Mouse (Mus musculus) liver, adult 2 months (tissue): ENCODE data around the gene Rnf207. TPM values are rescaled to one million over a fixed set of nuclear protein-coding genes. Genes with fewer than 3 reads are reported as not detected.

Experiments
- DNase-seq: peaks from one replicate; pipeline ENCODE4 v3.0.0-alpha.2; 2011; ENCODE audit warnings: low read depth, low spot score; ENCODE audit errors: extremely low read depth
- H3K27ac ChIP-seq: fragments of 200-500 bp; replicated peaks from 2 replicates; pipeline ENCODE4 v1.5.1; 2012; ENCODE audit warnings: low read depth, mild to moderate bottlenecking, control low read depth, inconsistent platforms, low read length; ENCODE audit not compliant: insufficient read depth
- H3K27me3 ChIP-seq: fragments of 200-500 bp; 2 replicates; pipeline ENCODE4 v1.6.1; 2012; ENCODE audit warnings: mild to moderate bottlenecking, moderate library complexity, low read length, inconsistent platforms; ENCODE audit not compliant: control insufficient read depth, insufficient read depth
- H3K36me3 ChIP-seq: fragments of 200-500 bp; 2 replicates; pipeline ENCODE4 v1.6.1; 2012; ENCODE audit warnings: low read length, inconsistent platforms; ENCODE audit not compliant: control insufficient read depth, insufficient read depth
- H3K4me1 ChIP-seq: fragments of 200-500 bp; 2 replicates; pipeline ENCODE4 v1.6.1; 2011; ENCODE audit warnings: low read length; ENCODE audit not compliant: control insufficient read depth, insufficient read depth
- H3K4me3 ChIP-seq: fragments of 200-500 bp; 2 replicates; pipeline ENCODE4 v1.5.1; 2011; ENCODE audit warnings: low read depth, mild to moderate bottlenecking, control low read depth, low read length, moderate library complexity; ENCODE audit not compliant: insufficient read depth
- H3K79me2 ChIP-seq: fragments of 200-500 bp; 2 replicates; pipeline ENCODE4 v1.6.1; 2012; ENCODE audit warnings: inconsistent platforms, mild to moderate bottlenecking, low read length, moderate library complexity; ENCODE audit not compliant: control insufficient read depth, insufficient read depth
- H3K9ac ChIP-seq: fragments of 200-500 bp; 2 replicates; pipeline ENCODE4 v1.6.1; 2012; ENCODE audit warnings: low read depth, mild to moderate bottlenecking, control low read depth, inconsistent platforms, low read length
- CTCF ChIP-seq: fragments of 200-500 bp; IDR thresholded peaks from 2 replicates; pipeline ENCODE4 v1.5.1; 2011; ENCODE audit warnings: low read depth, low read length, control low read depth
- POLR2A ChIP-seq: fragments of 200-500 bp; IDR thresholded peaks from 2 replicates; pipeline ENCODE4 v1.6.1; 2011; ENCODE audit warnings: low read length, control low read depth; ENCODE audit not compliant: insufficient read depth; ENCODE audit errors: extremely low read depth
- WGBS: fragments of 180-500 bp; shearing (Covaris S2); methylation state at CpG from one replicate; pipeline ENCODE4 v1.1.7; 2018; 5-methylcytosine and 5-hydroxymethylcytosine counted together
- polyA plus RNA-seq: library from polyadenylated mRNA; depleted of rRNA; stranded (reverse); fragments of >200 nt; gene quantifications from 2 replicates; pipeline ENCODE4 v1.2.3, GENCODE M21; 2012
- total RNA-seq: library from RNA; depleted of rRNA; stranded (reverse); fragments of >200 nt; gene quantifications from 2 replicates; pipeline ENCODE4 v1.2.3, GENCODE M21; 2014

The Rnf207 gene
- total and polyA plus RNA-seq, 2 experiments: 0.13 TPM; not detected in 1

- Histone ChIP-seq H3K4me3 (no peak overlapping the region), H3K9ac (no peak overlapping the region), H3K27me3 (no peaks in the 10 kb centered on the region), H3K36me3 (no peaks in the 10 kb centered on the region), H3K4me1 (no peaks in the 10 kb centered on the region), H3K27ac (no peak overlapping the region), H3K79me2 (no peaks in the 10 kb centered on the region)
- 19% methylated on average over 7 of the region's 7 CpGs for WGBS
- DNase-seq: no peak
- TF ChIP-seq CTCF (no peak), POLR2A (no peak)
These were observed 25.9 kb upstream of the Rnf207 start for GRCm38 (mm10) chr4:152344651-152345050.

DNA sequence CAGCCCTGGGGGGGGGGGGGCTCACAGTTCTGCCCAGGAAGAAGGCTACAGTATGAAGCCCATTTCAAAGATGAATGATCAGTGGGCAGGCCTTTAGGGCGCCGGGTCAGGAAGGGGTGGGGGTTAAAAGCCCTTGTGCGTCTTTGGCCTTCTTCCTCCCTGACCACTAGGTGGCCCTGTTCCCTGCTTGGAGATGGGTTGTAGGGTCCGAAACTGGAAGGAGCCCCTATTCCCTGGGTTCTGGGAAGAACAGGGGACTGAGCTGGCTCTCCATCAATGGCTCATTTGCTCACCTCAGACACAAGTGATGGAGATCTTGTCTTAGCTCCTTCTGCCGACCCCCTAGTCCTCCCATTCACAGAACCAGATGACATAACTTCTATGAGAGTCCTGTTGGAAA is 24.5 kb upstream of the Rnf207 start:
- Histone ChIP-seq H3K9ac (no peak overlapping the region), H3K4me1 (no peaks in the 10 kb centered on the region), H3K36me3 (no peaks in the 10 kb centered on the region), H3K27ac (no peak overlapping the region), H3K79me2 (no peaks in the 10 kb centered on the region), H3K27me3 (peaks cover 9% of the 10 kb centered on the region), H3K4me3 (no peak overlapping the region)
- WGBS: 25% methylated on average over 5 of the region's 5 CpGs
- DNase-seq: no peak
- TF ChIP-seq POLR2A: no peak
- peak; percentile 66 for TF ChIP-seq CTCF

DNA sequence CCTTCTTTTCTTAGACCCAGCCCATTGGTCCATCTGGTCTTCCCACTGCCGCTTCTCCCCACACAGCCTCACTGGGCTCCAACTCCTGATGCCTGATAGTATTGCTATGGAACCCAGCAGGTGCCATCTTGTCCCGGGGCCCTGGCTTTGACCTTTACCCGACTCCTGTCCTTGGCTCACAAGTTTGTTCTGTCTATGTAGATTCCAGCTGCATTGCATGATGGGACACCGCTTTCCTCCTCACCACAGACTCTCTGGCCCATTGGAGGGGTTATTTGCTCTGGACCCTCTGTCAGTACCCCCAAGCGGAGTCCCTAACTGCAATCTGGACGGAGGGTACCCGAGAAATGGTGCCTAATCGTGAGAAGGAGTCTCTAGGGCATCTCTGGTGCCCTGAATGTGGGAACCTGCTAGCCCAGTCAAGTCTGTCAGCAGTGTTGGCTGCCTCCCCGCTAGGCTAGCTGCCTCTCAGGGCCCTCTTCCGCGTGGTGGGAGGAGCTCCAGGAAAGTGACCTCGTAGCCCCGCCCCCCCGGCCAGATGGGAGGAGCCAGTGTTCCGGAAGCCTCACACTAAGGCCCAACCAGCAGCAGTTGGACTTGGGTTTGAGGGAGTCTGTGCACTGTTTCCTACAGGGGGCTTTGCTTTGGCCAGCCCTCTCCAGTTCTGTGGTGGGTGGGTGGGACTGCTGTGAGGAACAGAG is 21.9 kb upstream of the Rnf207 start:
- no peak for TF ChIP-seq POLR2A
- no peak for TF ChIP-seq CTCF
- H3K9ac ChIP-seq: no peak overlapping the region
- H3K79me2 ChIP-seq: no peaks in the 10 kb centered on the region
- WGBS: 39% methylated on average over 15 of the region's 15 CpGs
- no peak overlapping the region for H3K27ac ChIP-seq
- no peaks in the 10 kb centered on the region for H3K4me1 ChIP-seq
- no peak overlapping the region for H3K4me3 ChIP-seq
- no peak for DNase-seq
- H3K27me3 ChIP-seq: peaks cover 11% of the 10 kb centered on the region
- H3K36me3 ChIP-seq: no peaks in the 10 kb centered on the region

GRCm38 (mm10) chr4:152339293-152339790 is 20.5 kb upstream of the Rnf207 start:
- Histone ChIP-seq H3K27ac (no peak overlapping the region), H3K79me2 (no peaks in the 10 kb centered on the region), H3K9ac (no peak overlapping the region), H3K4me3 (no peak overlapping the region), H3K36me3 (no peaks in the 10 kb centered on the region), H3K27me3 (peaks cover 11% of the 10 kb centered on the region), H3K4me1 (no peaks in the 10 kb centered on the region)
- TF ChIP-seq CTCF (no peak), POLR2A (no peak)
- DNase-seq: no peak
- 7% methylated on average over 26 of the region's 26 CpGs for WGBS

- TF ChIP-seq CTCF: no peak
- no peak for TF ChIP-seq POLR2A
- Histone ChIP-seq H3K9ac (no peak within 1 kb of the TSS), H3K27ac (no peak within 1 kb of the TSS), H3K79me2 (no peaks in the 10 kb centered on the region), H3K4me1 (no peaks in the 10 kb centered on the region), H3K36me3 (no peaks in the 10 kb centered on the region; the same call in 1 of the 2 replicates), H3K4me3 (no peak within 1 kb of the TSS), H3K27me3 (peaks cover 11% of the 10 kb centered on the region)
- DNase-seq: no peak
- WGBS: 3% methylated on average over 107 of the region's 120 CpGs
These were observed 19.9 kb upstream of the Rnf207 start, which contains the start of gene Chd5 for GRCm38 (mm10) chr4:152338419-152339292. Gene Chd5, plus strand, starts transcription at chr4:152338651.
